Mouse (Mus musculus) CH12.LX (cell line): ENCODE data around the gene Zfp637. TPM values are rescaled to one million over a fixed set of nuclear protein-coding genes. Genes with fewer than 3 reads are reported as not detected.

Experiments used
- DNase-seq: peaks from one replicate; pipeline ENCODE4 v3.0.0-alpha.2; 2013; ENCODE audit errors: extremely low read depth
- H3K27ac ChIP-seq: 2 replicates; pipeline ENCODE4 v1.5.1; 2012; ENCODE audit warnings: low read depth, mild to moderate bottlenecking, control low read depth, moderate library complexity; ENCODE audit not compliant: insufficient read depth
- H3K27me3 ChIP-seq: replicated peaks from 2 replicates; pipeline ENCODE3; 2012; ENCODE audit warnings: inconsistent platforms
- H3K36me3 ChIP-seq, 2 experiments: replicated peaks in 1 of 2; 2 replicates each; pipeline versions ENCODE3 to v1.6.1; 2012; ENCODE audit warnings: inconsistent platforms in 1 of 2, low read length in 1 of 2, mild to moderate bottlenecking in 1 of 2, mixed read lengths in 1 of 2, moderate library complexity in 1 of 2; ENCODE audit not compliant: control insufficient read depth in 1 of 2, insufficient read depth in 1 of 2
- H3K4me1 ChIP-seq, 2 experiments: 2 replicates each; pipeline ENCODE4 v1.6.1; 2012; ENCODE audit warnings: inconsistent platforms in 1 of 2, moderate library complexity in 1 of 2; ENCODE audit not compliant: insufficient read depth in 2 of 2, control insufficient read depth in 1 of 2
- H3K4me2 ChIP-seq: 2 replicates; pipeline ENCODE4 v1.6.1; 2012; ENCODE audit warnings: low read depth, mild to moderate bottlenecking, control low read depth; ENCODE audit not compliant: poor library complexity, insufficient read depth, severe bottlenecking
- H3K4me3 ChIP-seq, 3 experiments: fragments of 150-350 bp in 1 of 3; sonication (generic) in 1 of 3; replicated peaks in 1 of 3; 2 replicates each; pipeline versions ENCODE3 to v1.5.1; 2011 to 2012; ENCODE audit warnings: low read depth in 2 of 3, low read length in 2 of 3, mild to moderate bottlenecking in 2 of 3, moderate library complexity in 2 of 3, control low read depth in 1 of 3, improper control_type of control experiment in 1 of 3, inconsistent platforms in 1 of 3, mixed read lengths in 1 of 3; ENCODE audit not compliant: poor library complexity in 1 of 3
- H3K79me2 ChIP-seq: replicated peaks from 2 replicates; pipeline ENCODE4 v1.6.1; 2012; ENCODE audit warnings: mild to moderate bottlenecking, moderate library complexity; ENCODE audit not compliant: control insufficient read depth, poor library complexity, insufficient read depth, severe bottlenecking; ENCODE audit errors: extremely low read depth
- H3K9ac ChIP-seq: 2 replicates; pipeline ENCODE4 v1.6.1; 2012; ENCODE audit warnings: low read depth, mild to moderate bottlenecking, control low read depth, moderate library complexity; ENCODE audit not compliant: insufficient read depth
- H3K9me3 ChIP-seq: replicated peaks from 2 replicates; pipeline ENCODE3; 2012; ENCODE audit warnings: low read length, inconsistent platforms, mixed read lengths
- CHD1 ChIP-seq: IDR thresholded peaks from 2 replicates; pipeline ENCODE4 v1.6.1; 2012; ENCODE audit warnings: low read depth, low read length, improper control_type of control experiment, inconsistent platforms
- CHD2 ChIP-seq: IDR thresholded peaks from 2 replicates; pipeline ENCODE4 v1.6.1; 2011; ENCODE audit warnings: low read length, improper control_type of control experiment
- CTCF ChIP-seq, 2 experiments: IDR thresholded peaks in 1 of 2; conservative IDR thresholded peaks in 1 of 2; 2 replicates each; pipeline ENCODE4 v1.5.1; 2011 to 2012; ENCODE audit warnings: low read depth in 2 of 2, low read length in 2 of 2, improper control_type of control experiment in 1 of 2, inconsistent platforms in 1 of 2, mild to moderate bottlenecking in 1 of 2, moderate library complexity in 1 of 2
- E2F4 ChIP-seq: IDR thresholded peaks from 2 replicates; pipeline ENCODE4 v1.6.1; 2011; ENCODE audit warnings: low read depth, low read length, improper control_type of control experiment; ENCODE audit not compliant: insufficient replicate concordance
- ELF1 ChIP-seq: IDR thresholded peaks from 2 replicates; pipeline ENCODE4 v1.6.1; 2014; ENCODE audit warnings: low read depth, mild to moderate bottlenecking, inconsistent platforms, low read length, improper control_type of control experiment
- EP300 ChIP-seq: IDR thresholded peaks from 2 replicates; pipeline ENCODE4 v1.6.1; 2011; ENCODE audit warnings: low read length, improper control_type of control experiment
- GABPA ChIP-seq: IDR thresholded peaks from 2 replicates; pipeline ENCODE4 v1.6.1; 2012; ENCODE audit warnings: low read depth, low read length, improper control_type of control experiment, inconsistent platforms; ENCODE audit not compliant: insufficient replicate concordance
- HCFC1 ChIP-seq: IDR thresholded peaks from 2 replicates; pipeline ENCODE4 v1.6.1; 2012; ENCODE audit warnings: low read depth, mild to moderate bottlenecking, inconsistent platforms, low read length, improper control_type of control experiment
- JUND ChIP-seq: conservative IDR thresholded peaks from 2 replicates; pipeline ENCODE4 v1.6.1; 2011; ENCODE audit warnings: low read depth, low read length, improper control_type of control experiment
- MEF2A ChIP-seq: IDR thresholded peaks from 2 replicates; pipeline ENCODE4 v1.6.1; 2014; ENCODE audit warnings: low read depth, mild to moderate bottlenecking, inconsistent platforms, low read length, improper control_type of control experiment, borderline replicate concordance
- RAD21 ChIP-seq: IDR thresholded peaks from 2 replicates; pipeline ENCODE4 v1.6.1; 2011; ENCODE audit warnings: low read depth, mild to moderate bottlenecking, low read length, improper control_type of control experiment, moderate library complexity
- SMC3 ChIP-seq: IDR thresholded peaks from 2 replicates; pipeline ENCODE4 v1.6.1; 2011; ENCODE audit warnings: low read depth, low read length, improper control_type of control experiment
- UBTF ChIP-seq: IDR thresholded peaks from 2 replicates; pipeline ENCODE4 v1.6.1; 2012; ENCODE audit warnings: low read depth, mild to moderate bottlenecking, inconsistent platforms, low read length, improper control_type of control experiment, moderate library complexity
- ZKSCAN1 ChIP-seq: IDR thresholded peaks from 2 replicates; pipeline ENCODE4 v1.6.1; 2012; ENCODE audit warnings: low read depth, inconsistent platforms, low read length, improper control_type of control experiment, borderline replicate concordance
- ZMIZ1 ChIP-seq: IDR thresholded peaks from 2 replicates; pipeline ENCODE4 v1.6.1; 2012; ENCODE audit warnings: low read depth, mild to moderate bottlenecking, inconsistent platforms, low read length, improper control_type of control experiment
- dilution Hi-C: fragments of 300-500 bp; cut with MboI; formaldehyde crosslinking; loops from 2 replicates; pipeline ENCODE4 v1.14.3; 2020; ENCODE audit warnings: low sequenced_read_pairs; ENCODE audit not compliant: extremely low pct_unique_long_range_greater_than_20kb, extremely low pct_ligation_motif_present
- in situ Hi-C: fragments of 300-500 bp; cut with MboI; formaldehyde crosslinking; loops from 3 replicates; pipeline ENCODE4 v1.14.3; 2019; ENCODE audit warnings: low sequenced_read_pairs, low pct_ligation_motif_present, low pct_unique_long_range_greater_than_20kb, mixed read lengths
- polyA plus RNA-seq: library from polyadenylated mRNA; unstranded; fragments of >175 nt; gene quantifications from 2 replicates; pipeline ENCODE4 v1.2.1, GENCODE M21; 2012; ENCODE audit warnings: low read depth; ENCODE audit not compliant: insufficient read length
- total RNA-seq, 2 experiments: library from RNA; depleted of rRNA; stranded (reverse); fragments of 300-350 nt in 1 of 2; fragments of >200 nt in 1 of 2; gene quantifications; 2 replicates each; pipeline ENCODE4 v1.2.3; 2012 to 2014

Gene Zfp637
- total and polyA plus RNA-seq, 3 experiments: 12.5 to 19.7 (median 18.7) TPM

DNA sequence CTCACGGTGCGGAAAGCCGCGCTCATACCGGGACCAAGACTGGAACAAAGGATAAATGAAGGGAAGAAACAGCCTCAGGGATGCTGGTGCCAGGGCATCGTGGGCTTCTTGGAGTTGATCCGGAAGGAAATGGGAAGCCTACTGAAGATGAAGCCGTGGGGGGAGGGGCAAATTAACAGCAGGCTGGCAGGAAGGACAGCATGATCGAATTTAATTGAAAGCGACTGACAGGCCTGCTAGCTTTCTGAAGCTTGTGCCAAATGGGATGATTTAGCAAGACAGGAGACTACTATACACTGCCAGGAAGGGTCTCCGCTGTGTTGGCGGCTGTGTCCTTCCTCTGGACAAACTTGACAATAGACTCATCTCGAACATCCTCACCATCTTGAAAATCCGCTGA lies 20.7 kb upstream of the Zfp637 start:
- no peaks in the 10 kb centered on the region for H3K79me2 ChIP-seq
- DNase-seq: no peak
- H3K4me2 ChIP-seq: no peak overlapping the region
- no peak overlapping the region for H3K4me3 ChIP-seq
- dilution Hi-C loops (no loop called here), in situ Hi-C loops (loop anchor here (10.0 kb wide), 2 partner anchors 146 to 646 kb away; no protein-coding TSS in a partner anchor)
- no peak overlapping the region for H3K9ac ChIP-seq
- no peak for TF ChIP-seq CHD2
- TF ChIP-seq UBTF: no peak
- no peak for TF ChIP-seq MEF2A
- TF ChIP-seq ZMIZ1: no peak
- no peak for TF ChIP-seq HCFC1
- no peak for TF ChIP-seq JUND
- no peak for TF ChIP-seq GABPA
- H3K9me3 ChIP-seq: no peaks in the 10 kb centered on the region
- H3K27ac ChIP-seq: no peak overlapping the region
- peaks cover 70% of the 10 kb centered on the region for H3K27me3 ChIP-seq
- H3K4me1 ChIP-seq: no peaks in the 10 kb centered on the region
- H3K36me3 ChIP-seq: no peaks in the 10 kb centered on the region

DNA sequence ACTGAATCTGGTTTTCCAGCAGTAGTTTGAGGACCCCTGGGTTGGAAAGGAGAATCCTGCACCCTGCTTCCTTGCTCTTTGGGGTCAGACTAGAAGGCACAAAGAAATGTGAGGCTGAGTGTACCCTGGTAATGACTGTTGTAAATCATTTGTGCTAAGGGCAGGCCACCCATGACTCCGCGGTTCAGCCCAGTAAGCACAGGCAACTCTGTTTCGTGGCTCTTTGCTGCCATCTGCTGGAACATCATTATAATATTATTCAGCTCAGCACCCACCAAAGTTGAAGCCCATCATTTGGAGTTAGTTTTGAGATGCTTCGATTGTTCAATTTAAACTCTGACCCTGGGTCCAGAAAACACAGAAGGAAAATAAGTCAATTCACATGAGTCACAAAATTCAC lies 15.6 kb upstream of the Zfp637 start:
- no peak overlapping the region for H3K27ac ChIP-seq
- TF ChIP-seq CTCF (conservative IDR thresholded peaks at IDR 0.05 in 1 of 2, IDR thresholded peaks at IDR 0.05 in 1 of 2; ENCODE audit: low read depth in 2 of 2, low read length in 2 of 2) (peak; percentile 39 to 90; a peak in 3 of 4 replicates), E2F4 (no peak), ZKSCAN1 (no peak), CHD1 (no peak), SMC3 (peak; percentile 72), EP300 (no peak), ELF1 (no peak), RAD21 (peak; percentile 90), MEF2A (no peak)
- TF ChIP-seq, all 38 proteins: peak for 3
- Histone ChIP-seq H3K27me3 (peaks cover 74% of the 10 kb centered on the region), H3K9ac (no peak overlapping the region), H3K79me2 (no peaks in the 10 kb centered on the region), H3K4me3 (no peak overlapping the region), H3K4me2 (no peak overlapping the region), H3K9me3 (no peaks in the 10 kb centered on the region), H3K36me3 (no peaks in the 10 kb centered on the region), H3K4me1 (no peaks in the 10 kb centered on the region)
- DNase-seq: peak; percentile 68
- in situ Hi-C loops (loop anchor here (10.0 kb wide), 2 partner anchors 151 to 651 kb away; no protein-coding TSS in a partner anchor), dilution Hi-C loops (no loop called here)
